Mouse (Mus musculus): Measurements from ENCODE around the gene Etnk2.
A peak's percentile ranks its signal among the peaks of the same experiment; 100 is the strongest.
"Not testable (repeated sequence)": the region's sequence is repeated elsewhere in the genome, so short reads cannot be mapped to it uniquely, and the experiment has no call there.

Etnk2 gene

DNA sequence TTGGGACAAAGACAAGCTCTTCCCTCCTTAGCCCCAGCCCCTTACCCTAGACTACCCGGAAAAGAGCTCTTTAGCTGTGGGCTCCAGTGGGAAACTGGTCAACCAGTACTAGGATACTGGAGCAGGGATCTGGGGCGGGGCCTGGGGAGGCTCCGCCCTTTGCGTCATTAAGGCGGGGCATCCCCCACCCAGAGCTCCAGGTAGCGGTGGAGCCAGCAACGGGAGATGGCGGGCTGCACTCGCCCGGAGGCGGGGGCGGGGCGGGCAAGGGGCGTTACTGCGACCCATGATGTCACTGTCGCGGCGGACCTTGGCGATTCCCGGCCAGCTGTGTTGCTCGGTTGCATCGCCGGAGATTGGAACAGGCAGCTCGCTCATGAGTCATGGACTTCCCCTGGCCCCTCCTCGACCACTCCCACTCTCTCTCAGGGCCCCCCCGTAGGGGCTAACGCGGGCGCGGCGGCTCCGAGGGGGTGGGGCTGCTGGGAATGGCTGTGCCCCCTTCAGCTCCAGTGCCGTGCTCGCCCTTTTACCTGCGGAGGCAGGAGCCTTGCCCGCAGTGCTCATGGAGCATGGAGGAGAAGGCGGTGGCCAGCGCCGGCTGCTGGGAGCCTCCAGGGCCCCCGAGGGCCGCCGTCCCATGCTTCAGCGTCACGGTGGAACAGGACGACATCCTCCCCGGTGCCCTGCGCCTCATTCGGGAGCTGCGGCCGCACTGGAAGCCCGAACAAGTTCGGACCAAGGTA, at the start of gene Etnk2:
Gene Etnk2 (plus strand): TSS at position 297 of the 746 bp plus-strand sequence.
- peak; percentile 91 for DNase-seq (ENCODE audit: low spot score)

DNA sequence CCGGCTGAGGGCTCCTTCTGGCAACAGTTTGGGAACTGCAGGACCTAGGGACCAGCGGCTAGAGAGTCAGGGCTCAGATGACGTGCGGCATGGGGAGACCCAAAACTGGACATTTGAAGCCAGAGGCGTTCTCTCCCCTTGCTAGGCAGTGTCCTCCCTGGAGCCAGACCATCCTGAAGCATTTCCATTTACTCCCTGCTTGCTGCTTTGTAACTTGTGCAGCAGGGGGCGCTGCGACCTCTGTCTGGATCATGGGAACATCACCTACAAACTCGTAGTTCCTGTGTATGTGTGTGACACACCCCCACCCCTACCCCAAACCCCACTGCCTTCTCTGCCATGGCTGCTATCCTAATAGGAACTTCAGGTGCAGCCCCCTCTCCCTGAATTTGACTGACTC, 49.0 kb upstream of the Etnk2 start:
- DNase-seq (ENCODE audit: low spot score): peak; percentile 59

DNA sequence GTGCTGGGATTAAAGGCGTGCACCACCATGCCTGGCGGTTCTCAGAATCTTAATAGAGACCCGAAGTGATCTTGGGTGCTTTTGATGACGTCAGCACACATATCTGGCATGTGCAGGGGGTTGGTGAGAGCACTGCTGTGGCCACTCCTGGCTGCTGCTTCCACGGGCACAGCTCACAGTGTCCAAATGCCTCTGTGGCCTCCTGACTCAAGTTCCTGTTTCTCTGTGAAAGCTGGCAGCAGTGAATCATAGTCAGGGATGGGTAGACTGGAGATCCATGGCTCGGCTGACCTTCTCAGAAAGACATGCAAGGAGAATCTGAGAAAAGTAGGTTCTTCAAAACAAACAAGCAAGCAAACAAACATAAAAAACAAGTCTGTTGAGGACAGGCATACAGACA, 47.6 kb upstream of the Etnk2 start:
- no peak for DNase-seq (ENCODE audit: low spot score)

DNA sequence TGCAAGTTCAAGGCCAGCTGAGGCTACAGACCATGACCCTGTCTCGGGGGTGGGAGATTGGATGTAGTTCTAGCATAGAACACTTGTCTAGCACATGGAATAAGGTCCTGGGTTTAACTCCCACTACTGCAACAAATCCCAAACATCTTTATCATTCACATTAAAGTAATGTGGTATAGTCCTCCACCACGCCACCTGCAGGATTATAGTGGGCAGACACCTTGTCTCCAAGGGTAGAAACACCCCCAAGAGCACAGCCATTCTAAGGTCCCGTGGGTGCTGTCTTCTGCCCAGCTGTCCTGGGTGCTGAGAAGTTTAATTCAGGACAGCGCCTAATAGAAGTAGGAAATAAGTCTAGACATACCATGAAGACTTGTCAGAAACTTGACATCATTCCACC, 46.8 kb upstream of the Etnk2 start:
- no peak for DNase-seq (ENCODE audit: low spot score)

DNA sequence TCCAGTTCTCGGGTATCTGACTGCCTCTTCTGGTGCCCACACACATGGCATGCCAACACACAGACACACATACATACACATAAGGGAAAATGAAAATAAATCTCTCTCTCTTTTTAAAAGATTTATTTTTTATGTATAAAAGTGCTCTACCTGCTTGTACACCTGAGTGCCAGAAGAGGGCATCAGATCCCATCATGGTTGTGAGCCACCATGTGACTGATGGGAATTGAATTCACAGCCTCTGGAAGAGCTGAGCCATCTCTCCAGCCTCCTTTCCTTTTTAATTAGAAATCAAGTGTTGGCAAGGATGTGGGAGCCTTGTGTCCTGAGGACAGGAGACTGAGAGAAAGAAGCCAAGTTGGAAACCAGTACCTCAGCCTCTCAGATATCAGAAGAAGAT, 46.2 kb upstream of the Etnk2 start:
- DNase-seq (ENCODE audit: low spot score): no peak

DNA sequence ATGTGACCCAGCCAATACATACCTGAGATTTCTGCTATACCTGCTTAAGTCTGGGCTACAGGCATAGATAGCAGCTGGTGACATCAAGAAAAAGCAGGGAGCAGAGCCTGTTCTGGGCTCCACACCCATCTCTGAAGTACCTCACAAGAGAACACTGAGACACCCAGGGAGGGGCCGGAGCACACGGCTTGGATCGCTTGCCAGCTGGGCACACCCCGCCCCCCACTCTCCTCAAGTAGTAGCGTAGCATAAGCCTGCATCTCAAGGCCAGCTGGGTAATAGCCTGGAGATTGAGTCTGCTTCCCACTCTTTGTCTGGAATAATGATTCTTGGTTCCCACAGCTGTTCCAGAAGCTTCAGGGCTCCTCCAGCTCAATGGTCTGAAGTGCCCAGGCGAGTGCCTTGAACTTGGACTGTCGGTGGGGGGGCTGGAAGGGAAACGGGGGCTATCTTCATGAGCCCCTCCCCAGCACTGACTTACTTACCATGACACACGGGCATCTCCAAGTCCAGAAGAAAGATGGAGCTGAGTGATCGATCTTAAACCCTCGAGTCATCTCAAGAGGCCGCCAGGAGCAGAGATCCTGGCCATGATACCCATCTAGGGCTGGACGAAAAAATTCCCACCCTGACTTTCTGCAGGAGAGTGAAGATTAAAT, 42.0 kb upstream of the Etnk2 start, which contains the start of gene Kiss1:
Gene Kiss1 (plus strand): TSS at position 609 of the 659 bp plus-strand sequence.
- DNase-seq (ENCODE audit: low spot score): no peak

DNA sequence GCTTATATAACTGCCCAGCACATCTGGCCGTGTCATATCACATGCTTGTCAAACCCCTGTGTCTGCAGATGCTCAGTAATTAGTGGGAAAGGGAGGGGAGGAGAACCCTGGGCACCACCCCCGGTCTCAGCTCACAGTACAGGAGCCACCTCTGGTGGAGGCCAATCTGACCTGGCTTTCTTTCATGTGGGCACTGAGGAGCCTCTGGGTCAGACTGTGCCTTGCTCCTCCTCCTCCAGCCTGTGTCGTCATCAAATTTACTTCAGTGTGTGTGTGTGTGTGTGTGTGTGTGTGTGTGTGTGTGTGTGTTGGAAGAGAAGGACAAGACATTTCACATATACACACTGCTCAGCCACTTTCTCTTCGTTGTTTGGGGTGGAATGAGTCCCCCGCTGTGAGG, 40.0 kb upstream of the Etnk2 start:
- DNase-seq (ENCODE audit: low spot score): peak; percentile 60

DNA sequence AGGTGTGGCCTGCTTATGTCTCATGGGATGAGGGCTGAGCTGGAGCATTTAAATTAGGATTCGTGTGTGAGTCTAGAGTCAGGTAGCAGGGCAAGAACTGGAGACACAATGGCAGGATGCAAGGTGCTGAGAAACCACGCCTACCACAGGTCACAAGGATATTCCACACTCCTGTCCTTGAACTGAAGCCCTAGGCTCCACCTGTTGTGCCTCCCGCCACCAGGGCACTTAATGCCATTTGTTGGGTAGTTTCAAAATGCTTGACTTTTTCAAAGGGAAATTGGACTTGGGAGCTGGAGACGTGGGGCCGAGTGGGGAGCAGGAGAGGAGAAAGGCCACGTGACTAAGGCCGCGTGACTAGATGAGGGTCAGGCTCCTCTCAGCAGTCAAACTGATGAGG, 37.4 kb upstream of the Etnk2 start:
- no peak for DNase-seq (ENCODE audit: low spot score)

DNA sequence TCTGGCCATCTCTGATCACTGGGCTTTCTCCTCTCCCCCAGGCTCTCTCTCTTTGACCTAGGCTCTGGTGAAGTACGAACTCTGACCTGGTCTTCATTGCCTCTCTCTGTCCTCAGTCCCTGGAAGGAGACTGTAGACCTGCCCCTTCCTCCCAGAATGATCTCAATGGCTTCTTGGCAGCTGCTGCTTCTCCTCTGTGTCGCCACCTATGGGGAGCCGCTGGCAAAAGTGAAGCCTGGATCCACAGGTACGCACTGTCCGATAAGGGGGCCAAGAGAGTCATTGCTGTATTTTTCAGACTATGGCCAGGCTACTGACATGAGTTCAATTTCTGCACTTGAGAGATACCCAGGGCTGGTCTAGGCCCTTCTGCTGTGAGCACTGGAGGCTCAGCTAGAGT, 36.3 kb upstream of the Etnk2 start:
- DNase-seq (ENCODE audit: low spot score): no peak

DNA sequence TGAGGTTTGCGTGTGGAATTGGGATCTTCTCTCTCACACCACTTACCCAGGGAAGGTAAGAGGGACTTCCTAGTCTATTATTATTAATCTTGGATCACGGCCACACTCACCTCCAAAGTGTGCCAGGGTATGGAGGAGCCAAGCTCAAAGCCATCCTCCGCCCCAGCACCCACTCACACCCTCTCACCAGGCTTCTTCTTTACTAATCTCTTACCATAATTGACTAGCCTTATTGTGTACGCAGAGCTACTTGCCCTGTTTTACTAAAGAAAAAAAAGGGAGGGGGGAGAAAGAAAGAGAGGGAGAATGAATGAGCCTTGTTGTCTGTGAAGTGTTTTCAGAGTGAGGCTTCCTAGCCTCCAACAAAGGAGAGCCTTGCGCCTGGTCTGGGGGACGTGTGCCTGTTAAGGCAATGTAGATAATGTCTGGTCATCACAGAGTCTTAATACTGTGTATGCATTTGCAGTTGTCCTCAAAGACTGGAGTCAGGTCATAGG, 35.0 kb upstream of the Etnk2 start:
- no peak for DNase-seq (ENCODE audit: low spot score)

DNA sequence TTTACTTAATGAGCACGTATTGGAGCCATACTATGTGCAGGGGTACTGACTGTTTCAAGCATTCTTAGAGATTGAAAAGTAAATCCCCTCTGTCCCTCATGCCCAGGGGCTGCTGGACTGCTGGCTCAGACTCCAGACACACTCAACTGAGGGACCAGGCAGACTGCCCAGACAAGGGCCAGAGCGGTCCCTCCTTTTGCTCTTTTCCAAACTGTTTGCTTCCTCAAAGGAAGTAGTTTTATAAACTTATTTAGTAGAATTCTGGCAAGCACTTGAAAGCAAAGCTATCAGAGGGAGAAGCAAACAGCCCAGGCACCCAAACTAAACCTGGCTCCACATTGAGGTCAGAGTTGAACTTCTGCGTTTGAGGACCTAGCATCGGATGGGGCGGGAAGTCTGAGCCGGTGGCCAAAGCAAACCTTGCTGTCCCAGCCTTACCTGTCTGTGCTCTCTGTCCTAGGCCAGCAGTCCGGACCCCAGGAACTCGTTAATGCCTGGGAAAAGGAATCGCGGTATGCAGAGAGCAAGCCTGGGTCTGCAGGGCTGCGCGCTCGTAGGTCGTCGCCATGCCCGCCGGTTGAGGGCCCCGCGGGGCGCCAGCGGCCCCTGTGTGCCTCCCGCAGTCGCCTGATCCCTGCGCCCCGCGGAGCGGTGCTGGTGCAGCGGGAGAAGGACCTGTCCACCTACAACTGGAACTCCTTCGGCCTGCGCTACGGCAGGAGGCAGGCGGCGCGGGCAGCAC, 34.3 kb upstream of the Etnk2 start:
- no peak for DNase-seq (ENCODE audit: low spot score)

DNA sequence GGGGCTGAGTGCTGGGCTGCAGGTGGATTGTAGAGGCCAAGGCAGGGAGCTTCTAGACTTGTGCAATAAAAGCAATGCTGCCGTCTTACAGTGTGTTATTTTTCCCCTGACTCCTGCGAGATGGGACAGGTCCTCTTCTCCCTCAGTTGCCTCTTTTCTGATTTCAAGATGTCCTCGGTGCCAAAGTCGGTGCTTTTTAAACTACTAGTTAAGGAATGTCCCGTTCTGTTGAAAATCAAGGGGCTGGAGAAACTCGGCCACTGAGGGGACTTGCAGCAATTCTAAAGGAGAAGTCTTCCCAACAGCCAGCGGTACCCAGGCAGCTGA, 33.8 kb upstream of the Etnk2 start:
- DNase-seq (ENCODE audit: low spot score): no peak

DNA sequence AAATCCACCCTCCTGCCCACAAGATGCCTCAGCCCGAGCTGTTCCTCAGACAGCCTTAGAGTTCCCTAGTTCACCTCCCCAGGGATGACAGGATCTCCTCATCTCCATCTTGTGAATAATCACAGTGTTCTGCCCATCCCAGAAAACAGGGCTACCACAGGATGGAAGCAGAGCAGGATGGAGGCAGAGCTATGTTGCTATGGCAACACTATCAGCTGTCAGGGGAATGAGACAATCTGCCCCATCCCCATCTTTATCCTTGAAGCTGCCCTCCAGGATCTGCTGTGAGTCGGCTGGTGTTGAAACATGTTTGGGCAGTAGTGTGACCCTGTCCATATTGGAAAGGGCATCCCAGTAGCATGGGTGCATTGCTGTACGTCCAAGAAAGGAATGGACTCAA, 32.2 kb upstream of the Etnk2 start:
- DNase-seq (ENCODE audit: low spot score): no peak

DNA sequence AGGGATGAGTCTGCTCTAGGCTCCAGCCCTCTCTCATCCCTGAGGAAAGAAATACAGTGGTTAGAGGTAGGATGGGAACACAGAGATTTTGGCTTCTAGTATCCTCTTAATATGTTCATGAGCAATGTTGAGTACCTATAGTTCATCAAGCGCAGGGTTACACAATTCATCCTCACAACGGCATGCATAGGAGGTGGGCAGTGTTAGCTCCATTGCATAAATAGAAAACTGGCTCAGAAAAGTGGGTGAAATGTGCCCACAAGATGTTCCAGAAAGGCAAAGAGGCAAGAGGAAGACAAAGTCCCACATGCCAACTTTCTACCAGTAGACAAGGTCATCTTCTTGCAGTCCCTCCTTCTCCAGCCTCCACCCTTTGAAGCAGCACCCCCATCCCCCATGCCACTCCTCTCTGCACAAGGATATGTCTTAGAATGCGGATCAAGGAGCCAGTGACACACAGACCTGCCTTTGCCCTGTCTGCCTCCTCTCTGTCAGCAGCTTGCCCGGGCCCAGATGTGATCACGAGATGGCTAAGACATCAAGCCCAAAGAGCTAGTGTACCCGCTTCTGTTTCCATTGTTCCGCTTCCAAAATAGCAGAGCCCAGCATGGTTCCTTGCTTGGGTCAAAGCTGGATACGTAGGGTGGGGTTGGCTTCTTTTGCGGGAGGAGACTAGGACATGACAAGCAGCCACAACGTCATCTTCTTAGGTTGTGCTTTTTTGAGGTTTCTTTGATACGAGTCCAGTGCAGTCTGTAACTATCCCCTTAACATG, 30.5 kb upstream of the Etnk2 start:
- no peak for DNase-seq (ENCODE audit: low spot score)

DNA sequence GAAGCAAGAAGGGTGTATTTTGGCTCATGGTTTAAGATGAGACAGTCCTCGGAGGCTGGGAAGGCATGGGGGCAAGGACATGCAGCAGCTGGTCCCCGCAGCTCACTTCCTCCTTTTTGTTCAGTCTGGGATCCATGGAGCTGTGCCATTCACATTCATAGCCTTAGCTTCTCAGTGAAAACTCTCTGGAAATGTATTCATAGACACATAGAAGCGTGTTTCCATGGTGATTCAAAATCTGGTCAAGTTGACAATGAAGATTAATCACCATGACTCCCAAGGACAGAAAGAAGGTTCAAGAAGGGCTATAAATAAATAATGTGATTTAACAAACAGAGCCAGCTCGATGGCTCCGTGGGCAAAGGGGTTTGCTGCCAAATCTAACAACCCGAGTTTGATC, 29.4 kb upstream of the Etnk2 start:
- no peak for DNase-seq (ENCODE audit: low spot score)

DNA sequence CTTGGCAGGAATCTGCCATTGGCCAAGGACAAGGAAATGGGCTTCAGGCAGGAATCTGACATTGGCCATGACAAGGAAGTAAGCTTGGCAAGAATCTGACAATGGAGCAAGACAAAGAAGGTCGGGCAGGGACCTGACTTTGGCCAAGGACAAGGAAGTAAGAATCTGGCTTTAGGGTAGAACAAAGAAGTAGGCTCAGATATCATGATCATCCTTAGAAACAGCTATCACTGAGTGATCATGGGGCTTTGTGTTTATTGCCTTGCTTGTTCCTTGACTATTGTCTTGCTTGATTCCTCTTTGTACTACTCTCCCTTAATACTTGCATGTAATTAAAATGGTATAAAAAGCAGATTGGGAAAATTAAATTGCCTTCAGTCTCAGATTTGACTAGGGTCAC, 23.0 kb upstream of the Etnk2 start:
- not testable (repeated sequence) for DNase-seq (ENCODE audit: low spot score)

DNA sequence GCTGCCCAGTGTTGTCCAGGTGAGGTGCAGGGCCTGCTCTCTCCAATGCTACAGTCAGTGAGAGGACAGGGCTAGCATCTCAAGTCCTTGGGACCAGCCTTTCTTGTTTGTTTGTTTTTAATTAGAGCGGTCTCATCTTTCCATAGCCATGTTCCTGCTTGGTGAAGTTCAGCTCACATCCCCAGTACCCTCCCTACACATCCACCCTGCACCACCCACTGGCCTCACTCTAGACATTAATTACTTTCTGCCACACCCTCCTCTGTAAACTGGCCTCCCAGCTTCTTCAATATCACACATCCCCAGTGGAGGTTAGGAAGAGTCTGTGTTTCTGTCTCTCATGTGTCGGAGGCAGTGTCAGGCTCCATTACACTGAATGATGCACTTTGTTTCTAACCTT, 19.0 kb upstream of the Etnk2 start:
- DNase-seq (ENCODE audit: low spot score): no peak

DNA sequence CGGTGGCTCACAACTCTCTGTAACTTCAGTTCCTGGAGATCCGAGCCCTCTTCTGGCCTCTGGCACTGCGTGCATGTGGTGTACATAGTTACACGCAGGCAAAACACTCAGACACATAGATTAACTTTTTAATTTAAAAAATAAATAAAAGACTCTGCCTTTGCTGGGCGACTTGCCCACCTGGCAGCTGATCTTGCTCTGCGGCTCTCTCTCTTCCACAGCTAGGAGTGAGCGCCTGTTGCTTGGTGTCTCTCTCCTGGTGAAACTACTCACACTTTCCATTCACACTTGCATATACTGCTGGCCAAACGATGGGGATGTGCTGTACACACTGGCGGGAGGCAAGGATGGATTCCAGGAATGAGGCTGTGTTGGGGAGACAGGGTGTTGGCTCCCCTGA, 16.8 kb upstream of the Etnk2 start:
- DNase-seq (ENCODE audit: low spot score): no peak

DNA sequence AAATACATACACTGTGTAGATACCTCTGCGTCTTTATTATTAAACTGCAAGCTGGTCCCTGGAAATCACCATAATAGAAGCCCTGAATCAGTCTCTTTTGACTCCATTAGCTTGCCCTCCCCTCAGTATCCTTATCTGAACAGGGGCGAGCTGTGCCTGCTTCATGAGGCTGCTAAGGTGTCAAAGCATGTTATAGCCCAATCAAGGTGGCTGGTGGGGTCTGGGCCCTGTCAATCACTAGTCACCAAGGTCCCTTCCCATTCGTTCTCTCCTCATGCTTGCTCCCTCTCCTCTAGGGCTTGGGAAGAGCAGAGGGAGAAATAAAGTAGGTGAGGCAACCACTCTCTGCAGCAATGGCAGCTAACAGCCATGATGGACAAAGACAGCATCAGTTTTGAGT, 16.1 kb upstream of the Etnk2 start:
- DNase-seq (ENCODE audit: low spot score): no peak

DNA sequence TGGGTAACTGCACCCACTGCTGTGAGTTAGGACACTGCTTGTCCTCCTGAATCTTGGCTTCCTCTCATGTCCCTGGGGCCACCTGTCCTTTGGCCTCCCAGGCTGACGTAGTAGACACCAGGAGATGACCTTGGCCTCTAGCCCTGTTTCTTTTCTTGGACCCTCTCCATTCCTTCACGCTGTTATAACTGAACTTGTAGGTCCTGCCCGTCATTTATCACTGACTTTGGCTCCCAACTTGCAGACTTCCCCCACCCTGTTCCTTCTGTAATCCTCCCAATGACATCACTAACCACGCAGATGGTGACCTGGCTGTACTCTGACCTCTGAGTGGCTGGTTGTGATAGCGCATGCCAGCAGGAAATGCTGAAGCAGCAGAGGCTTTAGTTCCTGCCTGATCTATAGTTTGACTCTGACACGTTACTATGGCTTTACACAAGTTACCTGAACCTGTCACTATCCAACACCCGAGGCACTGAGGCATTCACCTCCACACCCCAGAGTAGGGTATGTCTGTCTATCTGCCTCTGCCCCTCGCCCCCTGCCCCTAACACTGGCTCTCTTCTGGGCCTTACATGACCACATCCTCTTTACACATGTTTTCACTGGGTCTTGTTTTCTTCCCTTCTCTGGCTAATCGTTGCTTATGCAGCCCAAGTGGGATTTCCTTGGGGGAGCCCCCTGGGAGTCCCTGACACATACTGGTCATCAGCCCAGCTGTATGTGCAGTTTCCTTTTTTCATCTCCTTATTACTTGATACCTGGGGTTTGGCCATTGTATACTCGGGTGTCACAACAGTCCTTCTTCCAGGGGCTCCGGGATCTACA, 15.5 kb upstream of the Etnk2 start:
- no peak for DNase-seq (ENCODE audit: low spot score)

DNA sequence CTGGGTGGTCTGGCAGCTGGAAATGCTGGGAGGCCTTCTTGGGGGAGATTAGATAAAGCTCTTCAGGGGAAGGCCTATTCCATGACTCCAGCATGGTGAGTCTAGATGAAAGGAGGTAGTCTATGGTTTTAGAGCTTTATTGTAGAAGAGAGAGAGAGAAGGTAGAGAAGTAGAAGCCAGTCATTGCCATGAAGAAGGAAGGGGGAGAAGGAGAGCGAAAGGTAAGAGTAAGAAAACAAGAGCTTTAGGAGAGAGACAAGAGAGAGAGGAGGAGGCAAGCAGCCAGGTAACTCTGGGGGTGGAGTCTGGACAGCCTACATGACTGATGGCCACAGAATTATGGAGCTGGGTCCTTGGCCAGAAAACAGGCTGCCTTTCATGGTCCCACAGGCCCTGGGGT, 13.2 kb upstream of the Etnk2 start, which contains the start of gene Ren1:
Gene Ren1 (plus strand): TSS at position 301 of the 400 bp plus-strand sequence.
- no peak for DNase-seq (ENCODE audit: low spot score)

Measured in MN1 (cell line).